Mouse (Mus musculus): ENCODE data around the gene Cox6a1.
"Not testable (repeated sequence)": the region's sequence is repeated elsewhere in the genome, so short reads cannot be mapped to it uniquely, and the experiment has no call there.

The Cox6a1 gene

GRCm38 (mm10) chr5:115347564-115347963 is 1.2 kb downstream of the Cox6a1 start:
- peak; percentile 49 to 71 for DNase-seq (ENCODE audit: low spot score in 2 of 2)

GRCm38 (mm10) chr5:115341314-115342165 is 7.2 kb downstream of the Cox6a1 start:
- DNase-seq (ENCODE audit: low spot score in 2 of 2) = no peak

GRCm38 (mm10) chr5:115340577-115341313 is 8.0 kb downstream of the Cox6a1 start, which contains the start of the genes Gatc and Triap1:
Gatc (minus strand) TSS chr5:115341178.
Triap1 (plus strand) TSS chr5:115341225.
- peak; percentile 81 to 87 for DNase-seq (ENCODE audit: low spot score in 2 of 2)

GRCm38 (mm10) chr5:115340007-115340406 is 8.8 kb downstream of the Cox6a1 start:
- no peak for DNase-seq (ENCODE audit: low spot score in 2 of 2)

- no peak for DNase-seq (ENCODE audit: low spot score in 2 of 2)
Observed at GRCm38 (mm10) chr5:115333626-115334025, 15.2 kb downstream of the Cox6a1 start.

GRCm38 (mm10) chr5:115330955-115331354 is 17.8 kb downstream of the Cox6a1 start:
- DNase-seq (ENCODE audit: low spot score in 2 of 2) = no peak

GRCm38 (mm10) chr5:115327610-115328548 is 20.9 kb downstream of the Cox6a1 start:
- peak in 1 of 2 experiments; percentile 38 for DNase-seq (ENCODE audit: low spot score in 2 of 2)

GRCm38 (mm10) chr5:115326875-115327609 is 21.7 kb downstream of the Cox6a1 start, which contains the start of gene Srsf9:
Srsf9 (plus strand) TSS chr5:115327177.
- DNase-seq (ENCODE audit: low spot score in 2 of 2) = peak; percentile 88 to 91

GRCm38 (mm10) chr5:115326256-115326831 is 22.4 kb downstream of the Cox6a1 start:
- no peak for DNase-seq (ENCODE audit: low spot score in 2 of 2)

- DNase-seq (ENCODE audit: low spot score in 2 of 2) = peak; percentile 71 to 79
Observed at GRCm38 (mm10) chr5:115319004-115319940, 29.5 kb downstream of the Cox6a1 start.

- no peak for DNase-seq (ENCODE audit: low spot score in 2 of 2)
Observed at GRCm38 (mm10) chr5:115317645-115318328, 31.0 kb downstream of the Cox6a1 start.

GRCm38 (mm10) chr5:115316968-115317644 is 31.7 kb downstream of the Cox6a1 start:
- no peak for DNase-seq (ENCODE audit: low spot score in 2 of 2)

GRCm38 (mm10) chr5:115313668-115313943 is 35.2 kb downstream of the Cox6a1 start:
- no peak for DNase-seq (ENCODE audit: low spot score in 2 of 2)

GRCm38 (mm10) chr5:115312816-115313667 is 35.7 kb downstream of the Cox6a1 start:
- DNase-seq (ENCODE audit: low spot score in 2 of 2) = no peak

GRCm38 (mm10) chr5:115312354-115312753 is 36.4 kb downstream of the Cox6a1 start:
- DNase-seq (ENCODE audit: low spot score in 2 of 2) = no peak

- DNase-seq (ENCODE audit: low spot score in 2 of 2) = not testable (repeated sequence)
Observed at GRCm38 (mm10) chr5:115302190-115302589, 46.6 kb downstream of the Cox6a1 start.

- no peak for DNase-seq (ENCODE audit: low spot score in 2 of 2)
Observed at GRCm38 (mm10) chr5:115301615-115302014, 47.2 kb downstream of the Cox6a1 start.
